Mouse (Mus musculus) heart, postnatal 0 days (tissue): ENCODE data around the gene Eml4. TPM values are rescaled to one million over a fixed set of nuclear protein-coding genes. Genes with fewer than 3 reads are reported as not detected.

Experiments used
- ATAC-seq: fragments of 200-750 bp; cut with Nextera tagmentation; 2 replicates; pipeline ENCODE4 v1.8.0; 2017; ENCODE audit warnings: low read depth, moderate number of reproducible peaks, moderate library complexity; ENCODE audit not compliant: insufficient read depth
- DNase-seq: peaks from one replicate; pipeline ENCODE4 v3.0.0-alpha.2; 2016; ENCODE audit warnings: low spot score
- H3K27ac ChIP-seq: fragments of 300-500 bp; sonication (generic); 2 replicates; pipeline ENCODE4 v1.5.1; 2014; ENCODE audit warnings: low read depth, mild to moderate bottlenecking
- H3K27me3 ChIP-seq: fragments of 300-500 bp; sonication (generic); 2 replicates; pipeline ENCODE4 v1.6.1; 2014; ENCODE audit warnings: low read length, mixed read lengths; ENCODE audit not compliant: control insufficient read depth, insufficient read depth
- H3K36me3 ChIP-seq: fragments of 300-500 bp; sonication (generic); replicated peaks from 2 replicates; pipeline ENCODE4 v1.6.1; 2014; ENCODE audit warnings: low read length, mixed read lengths; ENCODE audit not compliant: control insufficient read depth, insufficient read depth
- H3K4me1 ChIP-seq: fragments of 300-500 bp; sonication (generic); 2 replicates; pipeline ENCODE4 v1.6.1; 2014; ENCODE audit warnings: antibody characterized with exemption; ENCODE audit not compliant: control insufficient read depth, insufficient read depth
- H3K4me2 ChIP-seq: fragments of 300-500 bp; sonication (generic); 2 replicates; pipeline ENCODE4 v1.6.1; 2014; ENCODE audit warnings: low read depth, mild to moderate bottlenecking, low read length, moderate library complexity
- H3K4me3 ChIP-seq: fragments of 300-500 bp; sonication (generic); 2 replicates; pipeline ENCODE4 v1.5.1; 2014; ENCODE audit warnings: low read depth, low read length
- H3K9ac ChIP-seq: fragments of 300-500 bp; sonication (generic); replicated peaks from 2 replicates; pipeline ENCODE4 v1.6.1; 2014; ENCODE audit warnings: low read depth, low read length, mixed read lengths
- H3K9me3 ChIP-seq: fragments of 300-500 bp; sonication (generic); replicated peaks from 2 replicates; pipeline ENCODE4 v1.6.1; 2016; ENCODE audit warnings: low read length; ENCODE audit not compliant: control insufficient read depth
- CTCF ChIP-seq: IDR thresholded peaks from 2 replicates; pipeline ENCODE4 v1.5.1; 2016; ENCODE audit warnings: antibody characterized with exemption, control low read depth, low read depth
- EP300 ChIP-seq: IDR thresholded peaks from 2 replicates; pipeline ENCODE4 v1.6.1; 2016; ENCODE audit warnings: antibody characterized with exemption, low read depth
- WGBS: fragments of 180-500 bp; shearing (Covaris S2); extraction: QIAGEN DNeasy Blood & Tissue Kit; methylation state at CpG from one replicate; pipeline ENCODE4 v1.1.7; 2014; 5-methylcytosine and 5-hydroxymethylcytosine counted together
- polyA plus RNA-seq: library from polyadenylated mRNA; unstranded; fragments of >200 nt; fragmentation: Nextera tagmentation; extraction: Ambion mirVana; gene quantifications from 2 replicates; pipeline ENCODE4 v1.2.1, GENCODE M21; 2015
- total RNA-seq: library from RNA; depleted of rRNA; stranded (reverse); fragments of >200 nt; gene quantifications from 2 replicates; pipeline ENCODE4 v1.2.3, GENCODE M21; 2014; ENCODE audit warnings: low replicate concordance; rRNA removed

Gene Eml4
- 11.6 and 15.6 TPM in 2 replicates for total RNA-seq
- polyA plus RNA-seq = 4.5 and 5.0 TPM in 2 replicates

GRCm38 (mm10) chr17:83350379-83351091 is at the start of gene Eml4:
TSS of gene Eml4 (plus strand) at chr17:83350931.
- ATAC-seq (peak; percentile 96), DNase-seq (peak; percentile 88)
- 2% methylated on average over 42 of the region's 62 CpGs for WGBS
- H3K27me3 ChIP-seq = no peaks in the 10 kb centered on the region
- H3K27ac ChIP-seq = peak within 1 kb of the TSS; percentile 89
- H3K9ac ChIP-seq = peak within 1 kb of the TSS; percentile 94
- no peaks in the 10 kb centered on the region for H3K9me3 ChIP-seq
- peak within 1 kb of the TSS; percentile 95 for H3K4me2 ChIP-seq
- peak within 1 kb of the TSS; percentile 89 for H3K4me3 ChIP-seq
- peaks cover 15% of the 10 kb centered on the region for H3K4me1 ChIP-seq
- no peaks in the 10 kb centered on the region for H3K36me3 ChIP-seq
- TF ChIP-seq CTCF = peak; percentile 32; the same call in 1 of the 2 replicates
- TF ChIP-seq EP300 = no peak

GRCm38 (mm10) chr17:83301433-83301832 is 49.3 kb upstream of the Eml4 start:
- ATAC-seq = no peak
- WGBS = 47% methylated on average over 5 of the region's 5 CpGs

DNA sequence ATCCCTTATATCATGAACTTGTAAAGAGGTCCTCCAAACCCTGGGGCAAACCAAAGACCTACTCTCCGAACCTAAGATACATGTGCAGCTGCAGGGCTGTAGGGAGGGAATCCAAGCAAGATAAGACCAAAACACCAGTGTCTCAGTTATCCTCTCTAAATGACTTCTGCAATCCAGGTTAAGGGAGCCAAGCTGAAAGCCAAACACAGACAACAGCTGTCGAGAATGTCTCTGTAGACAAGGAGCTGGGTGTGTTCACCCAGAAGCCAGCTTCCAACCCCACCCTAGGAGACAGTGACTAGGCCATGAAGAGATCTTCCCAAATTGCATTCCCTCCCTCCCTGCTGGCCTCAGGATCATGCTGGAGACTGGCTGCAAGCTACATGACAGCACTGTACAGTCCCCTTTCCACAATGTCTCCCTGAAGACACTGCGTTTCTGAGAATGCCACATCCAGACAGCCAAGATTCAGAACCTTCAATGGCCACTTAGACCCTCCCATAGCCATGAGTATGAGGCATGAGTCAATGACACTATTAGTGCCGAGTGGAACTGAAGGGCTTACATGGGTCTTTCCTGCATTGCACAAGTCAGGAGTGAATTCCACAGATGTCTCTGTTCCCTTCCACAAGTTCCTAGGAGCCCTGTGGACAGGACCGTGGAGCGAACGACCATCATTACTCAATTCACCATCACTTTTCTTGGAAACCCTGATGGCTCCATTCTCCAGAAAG is 46.5 kb upstream of the Eml4 start:
- TF ChIP-seq EP300 = no peak
- Histone ChIP-seq H3K27me3 (no peaks in the 10 kb centered on the region), H3K9ac (no peak overlapping the region), H3K9me3 (no peaks in the 10 kb centered on the region), H3K4me2 (no peak overlapping the region), H3K4me1 (no peaks in the 10 kb centered on the region), H3K4me3 (no peak overlapping the region), H3K36me3 (no peaks in the 10 kb centered on the region), H3K27ac (no peak overlapping the region)
- no peak for DNase-seq
- no peak for ATAC-seq
- WGBS = 74% methylated on average over 7 of the region's 7 CpGs

More at GRCm38 (mm10) chr17:83301433-83301832, 49.3 kb upstream of the Eml4 start:
- H3K27me3 ChIP-seq = no peaks in the 10 kb centered on the region
- H3K9ac ChIP-seq = no peak overlapping the region
- DNase-seq = no peak
- H3K4me2 ChIP-seq = no peak overlapping the region
- H3K36me3 ChIP-seq = no peaks in the 10 kb centered on the region
- no peaks in the 10 kb centered on the region for H3K4me1 ChIP-seq
- TF ChIP-seq CTCF = no peak
- no peak for TF ChIP-seq EP300
- no peak overlapping the region for H3K27ac ChIP-seq
- H3K9me3 ChIP-seq = no peaks in the 10 kb centered on the region
- H3K4me3 ChIP-seq = no peak overlapping the region

- DNase-seq = no peak
- no peaks in the 10 kb centered on the region for H3K36me3 ChIP-seq
- no peak for ATAC-seq
- H3K4me3 ChIP-seq = no peak overlapping the region
- no peaks in the 10 kb centered on the region for H3K9me3 ChIP-seq
- H3K27ac ChIP-seq = no peak overlapping the region
- H3K4me1 ChIP-seq = peaks cover under 1% of the 10 kb centered on the region; the same call in 1 of the 2 replicates
- no peaks in the 10 kb centered on the region for H3K27me3 ChIP-seq
- no peak overlapping the region for H3K9ac ChIP-seq
- TF ChIP-seq EP300 (no peak), CTCF (no peak)
- no peak overlapping the region for H3K4me2 ChIP-seq
- WGBS = 74% methylated on average over 12 of the region's 12 CpGs
Observed at GRCm38 (mm10) chr17:83306964-83307640, 43.6 kb upstream of the Eml4 start.

GRCm38 (mm10) chr17:83307641-83308296 is 43.0 kb upstream of the Eml4 start:
- no peak overlapping the region for H3K27ac ChIP-seq
- H3K4me1 ChIP-seq = peaks cover 7% of the 10 kb centered on the region
- H3K4me2 ChIP-seq = no peak overlapping the region
- no peaks in the 10 kb centered on the region for H3K36me3 ChIP-seq
- no peak overlapping the region for H3K9ac ChIP-seq
- no peak overlapping the region for H3K4me3 ChIP-seq
- no peak for DNase-seq
- H3K27me3 ChIP-seq = no peaks in the 10 kb centered on the region
- no peaks in the 10 kb centered on the region for H3K9me3 ChIP-seq
- ATAC-seq = no peak
- 86% methylated on average over 11 of the region's 11 CpGs for WGBS
- TF ChIP-seq CTCF = no peak
- no peak for TF ChIP-seq EP300
